Mouse (Mus musculus): ENCODE measurements around the gene Mfsd7a.

The Mfsd7a gene

DNA sequence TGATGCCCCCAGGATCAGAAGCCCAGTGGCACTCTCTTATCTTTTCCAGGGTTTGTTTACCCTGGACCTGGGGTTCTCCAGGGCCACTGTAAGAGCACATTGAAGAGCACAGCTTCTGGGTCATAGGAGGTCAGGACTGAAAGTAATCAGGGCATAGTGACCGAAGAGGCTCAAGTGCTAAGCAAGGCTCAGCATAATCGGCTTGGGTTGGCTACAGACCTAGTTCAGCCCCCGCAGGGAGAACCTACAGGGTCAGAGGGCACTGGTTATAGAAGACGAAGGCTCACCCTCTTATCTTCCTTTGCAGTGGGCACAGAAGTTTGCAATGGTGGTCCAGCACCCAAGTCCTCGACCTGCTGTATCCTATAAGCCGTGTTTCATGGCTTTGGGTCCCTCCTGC, 17.5 kb downstream of the Mfsd7a start:
- no peak for DNase-seq

DNA sequence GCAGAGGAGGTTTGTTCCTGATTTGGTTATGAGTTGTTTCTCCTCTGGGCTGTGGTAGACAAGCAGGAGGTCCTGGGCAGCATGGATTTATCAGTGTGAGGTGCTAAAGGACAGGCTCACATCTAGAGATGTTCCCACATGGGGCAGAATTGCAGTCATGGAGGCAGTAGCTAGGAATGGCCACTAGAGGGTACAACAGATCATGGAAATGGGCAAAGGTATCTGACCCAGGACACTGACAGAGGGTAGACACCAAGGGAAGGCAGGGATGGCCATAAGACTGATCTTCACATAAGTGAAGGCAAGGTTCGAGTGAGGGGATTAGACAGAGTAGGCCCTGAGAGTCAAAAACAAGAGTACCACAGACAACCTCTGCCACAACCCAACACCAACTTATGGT, 21.5 kb downstream of the Mfsd7a start:
- DNase-seq = no peak

DNA sequence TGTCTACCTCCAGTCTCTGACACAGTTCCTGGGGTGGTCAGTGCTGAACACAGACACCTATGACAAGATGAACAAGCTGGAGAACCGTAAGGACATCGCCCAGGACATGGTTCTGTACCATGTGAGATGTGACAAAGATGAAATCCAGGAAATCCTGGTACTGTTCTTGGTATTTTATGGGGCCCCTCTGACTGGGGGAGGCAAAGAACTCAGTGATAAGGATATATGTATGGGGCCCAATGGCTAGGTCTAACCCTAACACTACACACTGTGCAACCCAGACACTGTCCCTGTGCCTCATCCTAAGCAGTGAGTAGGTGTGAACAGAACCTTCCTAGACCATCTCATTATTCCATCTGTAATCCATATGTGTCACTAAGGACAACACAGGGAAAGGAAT, 25.3 kb downstream of the Mfsd7a start:
- no peak for DNase-seq

DNA sequence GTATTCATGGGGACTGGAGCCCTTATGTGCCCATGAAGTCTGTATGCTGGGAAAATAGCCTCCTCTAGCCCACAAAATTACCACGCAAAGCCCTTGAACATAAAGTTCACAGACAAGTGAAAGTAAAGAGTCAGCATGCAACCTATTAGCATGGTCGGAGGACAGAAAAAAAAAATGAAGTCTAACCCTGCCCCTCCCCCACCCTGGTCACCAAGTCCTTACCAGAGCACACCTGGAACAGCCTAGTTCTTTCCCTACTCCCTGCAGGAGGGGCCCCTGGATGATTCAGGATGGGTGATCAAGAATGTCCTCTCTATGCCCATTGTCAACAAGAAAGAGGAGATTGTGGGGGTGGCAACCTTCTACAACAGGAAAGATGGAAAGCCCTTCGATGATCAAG, 25.9 kb downstream of the Mfsd7a start:
- no peak for DNase-seq

DNA sequence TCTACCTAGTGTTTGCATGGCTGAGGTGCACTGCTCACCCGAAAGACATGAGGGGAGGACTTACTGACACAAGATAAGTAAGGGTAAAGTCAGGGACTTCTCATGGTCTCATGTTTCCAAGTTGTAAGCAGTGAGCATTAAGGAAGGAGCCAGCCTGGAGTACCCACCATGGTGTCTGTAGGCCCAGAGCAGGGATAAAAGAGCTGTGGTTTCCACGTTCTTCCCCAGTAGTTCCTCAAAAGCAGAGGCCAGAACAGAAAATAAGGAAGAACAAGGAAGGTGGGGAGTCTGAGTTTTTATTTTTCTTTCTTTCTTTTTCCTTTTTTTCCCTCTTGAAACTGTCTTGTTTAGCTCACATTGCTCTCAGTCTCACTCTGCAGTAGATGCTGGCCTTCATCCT, 34.0 kb downstream of the Mfsd7a start:
- no peak for DNase-seq

DNA sequence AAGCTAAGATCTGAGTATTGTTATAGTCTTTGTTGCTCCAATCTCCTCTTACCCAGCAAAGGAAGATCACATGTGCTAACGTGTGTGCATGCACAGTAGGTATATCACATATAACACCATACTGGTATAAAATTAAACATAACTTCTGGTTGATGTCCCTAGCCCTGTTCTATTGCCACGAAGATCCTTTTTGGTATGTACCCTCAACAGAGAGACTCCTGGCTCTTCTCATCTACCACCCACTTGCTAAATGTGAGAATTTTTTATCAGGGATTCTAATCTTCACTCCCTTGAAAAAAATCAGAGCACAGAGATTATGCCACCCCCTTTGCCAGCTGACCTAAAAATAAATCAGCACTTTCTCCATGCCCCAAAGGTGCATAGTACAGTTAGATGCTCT, 41.7 kb downstream of the Mfsd7a start:
- DNase-seq = no peak

DNA sequence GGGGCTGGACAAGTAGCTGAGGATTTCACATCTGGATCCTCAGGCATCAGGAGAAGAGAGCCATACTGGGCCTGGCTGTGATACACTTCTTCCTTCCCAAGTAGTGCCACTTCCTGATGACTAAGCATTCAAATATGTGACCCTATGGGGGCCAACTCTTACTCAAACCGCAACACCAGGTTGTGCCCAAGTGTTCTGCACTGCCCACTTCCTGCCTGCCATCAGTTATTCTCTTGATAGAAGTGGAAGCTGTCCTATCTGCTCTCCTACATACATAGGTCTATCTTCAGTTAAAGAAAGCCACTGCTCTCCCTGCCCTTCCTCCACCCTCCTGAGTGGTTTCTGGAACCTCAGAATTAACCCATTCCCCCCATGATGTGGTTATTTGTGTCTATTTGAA, 43.2 kb downstream of the Mfsd7a start:
- no peak for DNase-seq

DNA sequence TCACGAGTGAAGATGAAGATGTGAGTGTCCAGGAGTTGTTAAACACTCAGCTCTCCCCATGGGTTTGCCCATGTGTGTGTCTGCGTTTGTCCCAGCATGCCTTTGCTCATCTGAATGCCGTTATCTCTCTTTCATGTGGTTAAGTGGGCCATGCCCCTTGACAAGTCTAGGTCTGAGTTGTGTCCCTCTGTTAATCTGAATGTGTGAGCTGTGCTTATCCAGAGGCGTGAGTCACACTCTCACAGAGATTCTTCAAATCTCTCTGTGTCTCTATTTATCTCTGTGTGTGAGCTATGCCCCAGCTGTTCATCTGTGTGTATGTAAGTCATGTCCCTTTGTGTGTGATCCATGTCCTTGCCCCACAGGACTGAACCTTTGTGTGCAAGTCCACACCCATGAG, 45.2 kb downstream of the Mfsd7a start:
- no peak for DNase-seq
